Mouse (Mus musculus) embryo, embryonic 11.5 days (tissue): Measurements from ENCODE around the gene Npdc1.

ENCODE experiments used
- DNase-seq: peaks from one replicate; pipeline ENCODE4 v3.0.0-alpha.2; 2012; ENCODE audit warnings: low read depth, low spot score

Gene Npdc1

DNA sequence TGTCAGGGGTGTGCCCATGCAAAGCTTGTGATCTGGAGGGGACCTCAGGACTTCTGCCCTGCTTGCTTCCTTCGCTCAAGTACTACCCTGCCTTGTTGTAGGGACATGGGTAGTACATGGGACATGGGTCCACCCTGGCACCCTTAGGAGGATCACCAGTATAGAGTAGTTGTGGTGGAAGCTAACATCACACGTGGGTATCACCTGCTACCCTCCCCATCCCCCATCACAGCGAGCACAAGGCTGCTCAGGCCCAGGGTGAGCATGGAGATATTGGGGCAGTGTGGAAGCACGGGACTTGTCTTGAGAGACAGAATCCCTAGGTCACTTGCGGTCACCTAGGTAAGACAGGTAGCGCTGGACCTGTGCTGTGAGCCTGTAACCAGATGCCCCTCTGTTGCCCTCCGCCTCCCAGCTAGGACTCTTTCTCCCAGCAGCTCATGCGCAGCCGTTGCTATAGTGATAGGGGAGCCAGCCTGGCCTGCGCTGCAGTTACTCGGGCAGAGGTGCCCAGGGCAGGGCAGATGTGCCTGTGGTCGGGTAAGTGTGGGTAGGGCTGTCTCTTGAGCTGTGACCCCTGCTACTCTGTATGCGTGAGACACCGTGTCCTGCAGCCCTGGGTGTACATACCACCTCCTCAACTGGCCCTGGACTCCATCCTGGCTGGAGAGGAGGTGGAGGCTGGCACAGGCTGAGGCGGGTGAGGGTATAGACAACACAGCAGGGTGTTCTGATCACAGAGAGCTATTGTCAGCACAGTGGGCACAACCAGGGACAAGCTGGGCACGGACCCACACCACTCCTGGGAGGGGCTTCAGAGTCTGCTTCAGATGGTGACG, 31.5 kb downstream of the Npdc1 start:
- DNase-seq: no peak

DNA sequence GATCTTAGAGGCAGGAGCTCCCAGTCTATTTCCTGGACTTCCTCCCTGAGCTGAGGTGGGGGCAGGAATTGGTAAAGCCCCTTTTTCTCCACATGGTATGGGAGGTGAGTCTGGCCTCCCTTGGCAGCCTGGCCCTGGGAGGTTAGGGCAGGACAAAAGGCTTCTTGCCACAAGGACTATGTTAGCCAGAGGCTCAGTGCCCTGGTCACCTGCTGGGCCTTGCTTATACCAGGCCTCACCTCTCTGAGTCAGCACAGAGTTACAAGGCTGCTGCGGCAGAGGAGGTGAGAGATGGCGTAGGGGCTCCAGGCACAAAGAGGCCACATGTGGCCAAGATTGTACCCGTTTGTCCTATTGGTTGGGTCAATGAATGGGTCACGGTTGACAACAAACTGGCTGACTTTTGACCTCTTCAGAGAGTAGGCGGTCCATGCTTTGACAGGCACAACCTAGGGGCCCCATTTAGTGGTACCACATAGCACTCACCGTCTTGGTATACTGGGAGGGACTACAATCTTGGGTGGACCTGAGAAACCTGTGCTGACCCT, 32.2 kb downstream of the Npdc1 start:
- DNase-seq: no peak

DNA sequence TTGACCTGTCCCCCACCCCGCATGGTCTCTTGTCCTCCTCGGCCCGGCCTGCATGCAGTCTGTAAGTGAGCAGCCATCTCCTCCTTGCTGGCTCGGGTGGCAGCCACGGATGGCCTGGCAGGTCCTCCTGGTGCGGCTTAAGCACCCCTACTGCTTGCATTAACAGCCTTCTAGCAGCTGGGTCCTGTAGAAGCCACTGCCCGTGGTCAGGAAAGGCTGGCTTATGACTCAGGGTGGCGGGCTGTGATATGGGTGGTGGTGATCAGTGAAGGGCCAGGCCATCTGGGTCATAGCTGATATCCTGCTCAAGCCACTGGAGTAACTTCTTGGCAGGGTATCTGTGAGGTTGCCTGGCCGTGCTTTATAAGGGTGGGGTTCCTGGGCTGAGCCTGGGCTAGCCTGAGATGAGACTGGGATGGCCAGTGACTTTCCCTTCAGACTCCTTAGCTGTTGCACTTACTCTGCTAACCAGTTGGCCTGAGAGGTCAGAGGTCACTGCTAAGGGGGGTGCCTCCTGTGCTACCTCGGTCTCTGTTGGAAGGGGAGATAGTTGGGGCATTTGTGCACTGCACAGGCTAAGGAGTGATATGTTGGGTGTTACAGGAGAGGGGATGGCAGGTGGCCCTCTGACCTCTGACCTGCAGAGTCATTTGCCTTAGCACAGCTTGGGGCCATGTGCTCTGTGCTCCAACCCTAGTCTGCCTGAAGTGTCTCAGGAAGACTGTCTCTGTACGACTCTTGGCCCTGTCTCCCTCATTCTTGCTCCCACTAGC, 33.4 kb downstream of the Npdc1 start:
- no peak for DNase-seq

DNA sequence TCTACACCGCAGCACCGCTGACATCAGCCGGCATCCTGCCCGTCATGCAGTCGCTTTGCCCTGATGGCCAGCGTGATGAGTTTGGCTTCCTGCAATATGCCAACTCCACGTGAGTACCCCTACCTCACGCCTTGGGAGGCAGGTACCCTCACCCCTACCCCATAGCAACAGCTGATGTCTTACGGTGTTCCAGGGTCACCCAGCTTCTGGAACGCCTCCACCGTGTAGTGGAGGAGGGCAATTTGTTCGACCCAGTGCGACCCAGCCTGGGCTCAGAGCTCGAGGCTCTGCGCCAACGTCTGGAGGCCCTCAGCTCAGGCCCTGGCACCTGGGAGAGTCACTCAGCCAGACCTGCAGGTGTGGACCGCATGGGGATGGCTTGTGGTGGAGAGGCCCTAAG, 34.0 kb downstream of the Npdc1 start:
- DNase-seq: no peak

DNA sequence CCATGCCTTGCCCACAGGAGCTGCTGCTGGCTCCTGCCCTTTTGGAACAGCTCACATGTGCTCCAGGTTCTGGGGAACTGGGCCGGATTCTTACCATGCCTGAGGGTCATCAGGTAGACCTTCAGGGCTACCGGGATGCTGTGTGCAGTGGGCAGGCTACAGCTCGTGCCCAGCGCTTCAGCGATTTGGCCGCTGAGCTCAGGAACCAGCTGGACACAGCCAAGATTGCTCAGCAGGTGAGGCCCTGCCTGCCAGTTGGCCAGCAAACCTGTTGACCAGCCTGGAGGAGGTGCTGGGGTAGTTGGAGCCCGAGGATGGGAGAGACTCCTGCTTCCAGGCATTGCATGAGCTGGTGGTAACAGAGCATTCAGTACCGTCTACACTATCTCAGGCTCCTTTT, 35.1 kb downstream of the Npdc1 start:
- no peak for DNase-seq

DNA sequence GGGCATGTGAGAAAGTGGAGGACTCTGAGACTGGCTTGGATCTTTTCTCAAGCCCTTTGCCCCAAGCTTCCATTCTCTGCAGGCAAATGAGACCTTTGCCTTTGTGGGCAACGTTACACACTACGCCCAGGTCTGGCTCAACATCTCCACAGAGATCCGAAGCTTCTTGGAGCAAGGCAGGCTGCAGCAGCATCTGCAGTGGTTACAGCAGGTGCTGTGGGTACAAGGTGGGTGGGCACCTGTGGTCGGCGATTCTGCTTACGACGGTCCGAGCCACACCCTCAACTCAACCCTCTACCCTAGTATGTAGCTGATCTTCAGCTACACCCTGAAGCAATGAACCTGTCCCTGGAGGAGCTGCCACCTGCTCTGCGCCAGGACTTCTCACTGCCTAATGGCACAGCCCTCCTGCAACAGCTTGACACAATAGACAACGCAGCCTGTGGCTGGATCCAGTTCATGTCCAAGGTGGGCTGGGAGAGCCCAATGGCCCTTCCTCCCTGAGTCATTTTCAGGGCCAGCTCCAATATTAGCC, 37.2 kb downstream of the Npdc1 start:
- no peak for DNase-seq

DNA sequence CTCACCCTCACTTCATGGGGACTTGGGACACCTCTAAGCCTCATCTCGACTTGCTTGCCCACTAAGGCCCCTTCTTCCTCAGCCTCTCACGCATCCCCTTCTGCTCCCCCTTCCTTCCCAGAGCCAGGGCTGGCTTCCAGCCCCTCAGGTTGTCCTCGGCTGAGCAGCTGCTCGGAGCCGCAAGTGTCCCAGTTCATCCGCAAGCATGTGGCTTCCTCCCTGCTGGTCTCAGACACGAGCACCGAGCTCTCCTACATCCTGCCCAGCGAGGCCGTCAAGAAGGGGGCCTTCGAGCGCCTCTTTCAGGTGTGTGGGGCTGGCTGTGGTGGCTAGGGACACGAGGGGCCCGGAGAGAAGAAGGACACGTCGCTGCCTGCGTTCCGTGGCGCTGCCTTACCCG, 41.9 kb downstream of the Npdc1 start:
- no peak for DNase-seq

DNA sequence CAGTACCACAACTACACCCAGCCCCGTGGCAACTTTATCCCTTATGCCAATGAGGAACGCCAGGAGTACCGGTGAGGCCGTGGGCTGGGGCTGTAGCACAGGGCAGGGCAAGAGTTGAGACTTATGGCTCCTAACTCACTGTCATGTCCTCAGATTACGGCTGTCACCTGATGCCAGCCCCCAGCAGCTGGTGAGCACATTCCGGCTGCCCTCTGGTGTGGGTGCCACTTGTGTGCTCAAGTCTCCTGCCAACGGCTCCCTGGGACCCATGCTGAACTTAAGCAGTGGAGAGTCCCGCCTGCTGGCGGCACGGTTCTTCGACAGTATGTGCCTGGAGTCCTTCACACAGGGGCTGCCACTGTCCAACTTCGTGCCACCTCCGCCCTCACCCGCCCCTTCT, 43.5 kb downstream of the Npdc1 start:
- DNase-seq: no peak

DNA sequence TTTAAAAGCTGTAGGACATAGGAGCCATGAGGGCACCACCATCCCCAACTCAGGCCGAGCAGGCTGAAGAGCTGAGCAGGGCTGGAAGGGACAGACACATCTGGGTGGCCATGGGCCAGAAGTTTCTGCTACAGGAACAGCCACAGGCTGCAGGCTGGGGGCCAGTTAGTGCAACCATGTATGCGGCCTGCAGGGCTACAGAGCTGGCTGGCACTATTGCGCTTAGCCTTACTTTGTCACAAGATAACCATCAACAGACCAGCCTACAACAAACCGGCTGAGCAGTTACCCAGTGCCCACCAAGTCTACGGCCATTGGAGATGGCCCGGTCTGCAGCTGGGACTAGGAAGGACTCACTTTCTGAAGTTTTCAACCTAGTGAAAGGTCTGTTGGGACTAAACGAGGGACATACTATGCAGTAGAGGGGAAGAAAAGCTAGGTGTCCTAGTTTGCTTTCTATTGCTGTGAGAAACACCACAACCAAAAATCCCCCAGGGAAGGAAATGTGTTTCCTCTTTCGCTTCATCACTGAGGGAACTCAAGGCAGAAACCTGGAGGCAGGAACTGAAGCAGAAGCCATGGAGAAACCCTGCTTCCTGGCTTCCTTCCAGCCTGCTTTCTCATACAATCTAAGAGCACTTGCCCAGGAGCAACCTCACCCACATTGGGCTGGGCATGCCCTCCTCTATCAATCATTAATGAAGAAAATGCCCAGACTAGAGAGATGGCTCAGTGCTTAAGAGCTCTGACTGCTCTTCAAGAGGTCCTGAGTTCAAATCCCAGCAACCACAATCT, 51.9 kb downstream of the Npdc1 start:
- no peak for DNase-seq

DNA sequence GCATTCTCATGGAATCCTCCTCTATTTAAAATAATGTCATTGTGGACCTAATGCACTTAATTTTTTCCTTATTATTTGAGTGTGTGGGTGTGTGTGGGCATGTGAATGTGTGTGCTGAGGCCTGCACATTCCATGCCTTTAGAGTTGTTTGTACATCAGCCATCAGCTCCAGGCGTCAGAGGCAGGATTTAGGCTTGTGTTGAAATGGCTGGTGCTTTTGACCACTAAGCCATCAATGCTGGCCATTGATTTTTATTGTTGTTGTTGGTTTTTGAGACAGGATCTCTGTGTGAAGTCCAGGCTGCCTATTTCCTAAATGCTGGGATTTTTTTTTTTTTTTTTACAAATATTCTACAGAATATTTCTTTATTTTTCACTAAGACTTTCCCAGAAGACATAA, 53.8 kb downstream of the Npdc1 start:
- DNase-seq: no peak

DNA sequence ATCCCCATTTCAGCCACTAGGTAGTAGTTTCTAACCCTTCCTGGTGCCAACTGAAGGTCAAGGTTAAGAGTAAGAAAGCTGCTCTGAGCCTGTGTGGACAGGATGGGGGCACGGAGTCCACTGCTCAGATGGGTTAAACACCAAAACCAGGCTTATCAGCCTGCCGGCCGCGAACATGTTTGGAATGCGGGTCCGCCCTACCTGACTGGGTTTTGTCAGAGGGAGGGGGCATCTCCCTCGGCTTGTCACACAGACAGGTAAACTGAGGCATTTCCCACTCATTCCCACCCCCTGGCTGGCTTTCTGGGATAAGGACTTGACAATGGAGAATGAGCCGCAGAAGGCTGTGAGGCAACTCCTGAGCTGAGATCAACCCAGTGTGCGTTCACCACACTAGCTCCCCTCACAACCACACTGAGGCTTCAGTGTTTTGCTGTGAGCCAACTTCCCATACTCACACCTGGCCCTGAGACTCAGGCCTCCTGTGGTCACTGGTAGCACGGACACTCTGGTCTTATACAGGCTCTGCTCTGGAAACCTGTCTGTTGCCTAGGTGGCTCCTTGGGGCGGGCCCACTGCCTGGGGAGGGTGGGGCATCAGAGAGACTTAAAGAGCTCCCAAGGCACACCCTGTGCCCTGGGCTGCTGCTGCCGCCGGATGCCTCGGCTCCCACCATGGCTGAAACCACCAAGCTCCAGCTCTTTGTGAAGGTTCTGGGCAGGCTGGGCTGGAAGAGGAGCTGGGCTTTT, 57.2 kb downstream of the Npdc1 start, which contains the start of gene Clic3:
Gene Clic3, plus strand, starts transcription at position 634 of the 749 bp plus-strand sequence.
- DNase-seq: no peak

DNA sequence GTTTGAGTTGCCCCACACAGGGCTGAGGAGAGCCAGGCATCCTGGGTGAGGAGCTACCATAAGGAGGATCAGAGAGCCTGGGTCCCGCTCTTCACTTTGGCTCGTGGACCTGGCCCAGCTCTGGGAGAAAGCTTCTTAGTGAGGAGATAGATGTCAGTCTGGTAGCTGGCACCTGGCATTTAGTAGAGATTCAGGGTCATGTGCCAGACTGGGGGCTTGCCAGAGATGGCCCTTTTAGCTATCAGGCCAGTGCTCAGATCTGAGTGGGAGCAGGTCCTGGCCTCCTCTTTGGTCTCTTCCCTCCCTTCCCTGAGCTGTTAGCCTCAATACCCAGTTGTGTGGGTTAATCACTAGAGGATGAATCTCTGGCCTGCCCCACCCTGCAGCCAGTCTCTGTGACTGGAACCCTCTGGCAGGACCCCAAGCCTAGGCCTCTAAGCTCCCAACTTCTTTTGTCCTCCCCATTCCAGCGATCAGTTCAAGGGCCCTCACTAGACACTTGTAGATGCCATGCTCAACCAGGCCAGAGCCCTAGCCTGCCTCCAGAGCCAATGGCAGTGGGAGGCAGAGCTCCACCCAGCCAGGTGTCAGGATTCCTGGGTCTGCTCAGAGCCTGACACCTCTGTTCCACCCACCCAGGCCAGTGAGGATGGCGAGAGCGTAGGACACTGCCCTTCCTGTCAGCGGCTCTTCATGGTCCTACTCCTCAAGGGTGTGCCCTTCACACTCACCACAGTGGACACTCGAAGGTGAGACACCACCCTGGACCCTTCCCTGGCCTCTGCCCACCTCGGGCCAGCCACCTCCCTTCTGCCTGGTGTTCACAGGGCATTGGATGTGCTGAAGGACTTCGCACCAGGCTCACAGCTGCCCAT, 58.1 kb downstream of the Npdc1 start:
- DNase-seq: no peak

DNA sequence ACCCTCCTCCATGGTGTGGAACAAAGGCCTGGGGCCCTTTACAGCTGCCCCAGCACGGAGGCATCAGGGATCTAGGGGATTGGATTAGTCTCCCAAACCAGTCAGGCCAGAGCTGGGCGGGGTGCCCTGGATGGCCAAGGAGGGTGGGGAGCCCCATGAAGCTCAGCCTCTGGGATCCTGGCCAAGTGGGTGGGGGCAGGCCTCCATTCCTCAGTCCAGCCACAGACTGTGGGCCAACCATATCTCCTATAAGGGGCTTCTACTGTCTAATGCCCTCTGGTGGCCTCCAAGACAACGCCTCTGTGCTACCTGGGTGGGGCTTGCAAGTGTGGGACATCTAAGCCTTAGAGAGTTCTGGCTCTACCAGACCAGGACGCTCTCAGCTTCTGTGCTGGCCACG, 59.8 kb downstream of the Npdc1 start:
- no peak for DNase-seq
